Mouse (Mus musculus) forebrain, embryonic 14.5 days (tissue): Measurements from ENCODE around the gene Cyp2b23. TPM values are rescaled to one million over a fixed set of nuclear protein-coding genes. Genes with fewer than 3 reads are reported as not detected.
"Not testable (repeated sequence)": the region's sequence is repeated elsewhere in the genome, so short reads cannot be mapped to it uniquely, and the experiment has no call there.

Source experiments
- ATAC-seq: fragments of 200-750 bp; cut with Nextera tagmentation; 2 replicates; pipeline ENCODE4 v1.8.0; 2017; ENCODE audit warnings: mild to moderate bottlenecking, moderate library complexity
- DNase-seq: peaks from one replicate; pipeline ENCODE4 v3.0.0-alpha.2; 2015; ENCODE audit warnings: low spot score
- H3K27ac ChIP-seq: fragments of 300-500 bp; sonication (generic); 2 replicates; pipeline ENCODE4 v1.5.1; 2014; ENCODE audit warnings: low read depth, mild to moderate bottlenecking, control low read depth, low read length, moderate library complexity
- H3K27me3 ChIP-seq: fragments of 300-500 bp; sonication (generic); replicated peaks from 2 replicates; pipeline ENCODE4 v1.6.1; 2014; ENCODE audit warnings: low read length, control low read depth, mixed read lengths; ENCODE audit not compliant: control insufficient read depth, insufficient read depth
- H3K36me3 ChIP-seq: fragments of 300-500 bp; sonication (generic); 2 replicates; pipeline ENCODE4 v1.6.1; 2014; ENCODE audit warnings: low read length, control low read depth; ENCODE audit not compliant: control insufficient read depth, insufficient read depth
- H3K4me1 ChIP-seq: fragments of 300-500 bp; sonication (generic); 2 replicates; pipeline ENCODE4 v1.6.1; 2014; ENCODE audit warnings: antibody characterized with exemption, low read length, control low read depth; ENCODE audit not compliant: control insufficient read depth, insufficient read depth
- H3K4me2 ChIP-seq: fragments of 300-500 bp; sonication (generic); 2 replicates; pipeline ENCODE4 v1.6.1; 2014; ENCODE audit warnings: mild to moderate bottlenecking, control low read depth, low read length
- H3K4me3 ChIP-seq: fragments of 300-500 bp; sonication (generic); 2 replicates; pipeline ENCODE4 v1.5.1; 2014; ENCODE audit warnings: low read depth, low read length, control low read depth
- H3K9ac ChIP-seq: fragments of 300-500 bp; sonication (generic); 2 replicates; pipeline ENCODE4 v1.6.1; 2014; ENCODE audit warnings: mild to moderate bottlenecking, low read length, control low read depth, moderate library complexity
- H3K9me3 ChIP-seq: fragments of 300-500 bp; sonication (generic); replicated peaks from 2 replicates; pipeline ENCODE4 v1.6.1; 2016; ENCODE audit warnings: low read length, control low read depth, mixed read lengths; ENCODE audit not compliant: control insufficient read depth
- WGBS: fragments of 180-500 bp; shearing (Covaris S2); extraction: QIAGEN DNeasy Blood & Tissue Kit; methylation state at CpG from one replicate; pipeline ENCODE4 v1.1.7; 2014; 5-methylcytosine and 5-hydroxymethylcytosine counted together
- polyA plus RNA-seq: library from polyadenylated mRNA; unstranded; fragments of >200 nt; fragmentation: Nextera tagmentation; extraction: Ambion mirVana; gene quantifications from 2 replicates; pipeline ENCODE4 v1.2.1, GENCODE M21; 2014

Gene Cyp2b23
- polyA plus RNA-seq, result not detected in 2 replicates

DNA sequence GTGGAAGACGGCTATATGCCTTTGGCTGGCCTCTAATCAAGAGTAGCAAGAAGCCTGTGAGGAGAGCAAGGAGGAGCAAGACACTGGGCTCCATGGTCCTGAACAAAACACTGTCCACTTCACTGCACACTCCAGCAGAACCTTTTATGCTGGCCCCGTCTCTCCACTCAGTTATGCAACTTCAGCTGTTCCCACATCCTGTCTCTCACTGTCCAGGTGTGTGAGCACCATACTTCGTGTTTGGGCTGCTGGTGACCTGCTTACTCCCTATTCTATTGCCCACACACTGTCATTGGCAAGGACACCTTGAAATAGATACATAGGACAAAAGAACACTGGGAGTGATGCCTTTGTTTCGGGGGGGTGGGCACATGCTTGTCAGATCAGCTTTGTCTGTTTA is at the start of gene Cyp2b23:
TSS of gene Cyp2b23 (minus strand) at position 101 of the 400 bp plus-strand sequence.
- no peak within 1 kb of the TSS for H3K9ac ChIP-seq
- H3K4me1 ChIP-seq, result no peaks in the 10 kb centered on the region
- no peak within 1 kb of the TSS for H3K27ac ChIP-seq
- DNase-seq, result no peak
- H3K4me3 ChIP-seq, result no peak within 1 kb of the TSS
- no peak for ATAC-seq
- H3K36me3 ChIP-seq, result no peaks in the 10 kb centered on the region
- no peaks in the 10 kb centered on the region for H3K27me3 ChIP-seq
- WGBS, result 86% methylated on average over 4 of the region's 4 CpGs
- no peaks in the 10 kb centered on the region for H3K9me3 ChIP-seq
- no peak within 1 kb of the TSS for H3K4me2 ChIP-seq

DNA sequence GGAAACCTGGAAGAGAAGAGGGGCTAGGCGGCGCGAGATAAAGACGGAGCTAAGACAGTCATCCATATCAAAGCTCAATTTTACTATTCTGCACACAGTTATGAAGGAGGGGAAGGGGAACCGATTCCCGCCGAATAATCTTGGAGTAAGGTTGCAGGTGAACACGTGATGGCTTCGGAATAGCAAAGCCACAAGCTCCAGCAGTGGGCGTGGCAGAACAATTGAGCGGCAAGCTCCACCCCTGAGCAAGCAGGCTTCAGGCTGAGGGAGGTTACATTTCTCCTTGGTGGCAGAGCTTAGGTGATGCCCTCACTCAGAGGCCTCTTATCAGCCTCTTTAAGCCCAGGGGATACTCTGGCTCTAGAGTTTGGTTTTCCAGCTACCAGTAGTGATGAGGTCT is 24.8 kb upstream of the Cyp2b23 start:
- Histone ChIP-seq H3K27me3 (no peaks in the 10 kb centered on the region), H3K27ac (no peak overlapping the region), H3K4me1 (no peaks in the 10 kb centered on the region), H3K4me3 (no peak overlapping the region), H3K4me2 (no peak overlapping the region), H3K9me3 (no peaks in the 10 kb centered on the region), H3K36me3 (no peaks in the 10 kb centered on the region), H3K9ac (no peak overlapping the region)
- WGBS, result 87% methylated on average over 11 of the region's 11 CpGs
- no peak for DNase-seq
- no peak for ATAC-seq

DNA sequence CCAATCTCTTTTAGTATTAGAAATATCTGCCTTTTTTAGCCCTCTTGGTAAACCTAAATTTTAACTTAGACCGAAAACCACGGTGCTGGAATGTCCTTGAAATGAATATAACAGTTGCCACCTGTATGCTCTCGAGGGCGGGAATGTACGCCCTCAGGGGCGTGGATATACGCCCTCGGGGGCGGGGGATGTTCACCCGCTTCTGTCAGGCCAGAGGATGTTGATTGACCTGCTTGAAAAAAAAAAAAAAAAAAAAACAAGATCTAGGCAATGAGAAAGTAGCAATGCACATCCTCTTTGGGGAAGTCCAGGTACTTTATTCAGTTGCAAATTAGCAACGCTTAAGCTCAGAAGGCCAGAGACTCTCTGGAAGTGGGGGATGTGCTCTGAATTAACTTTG is 20.8 kb upstream of the Cyp2b23 start:
- Histone ChIP-seq H3K9me3 (no peaks in the 10 kb centered on the region), H3K27me3 (no peaks in the 10 kb centered on the region), H3K9ac (no peak overlapping the region), H3K4me3 (no peak overlapping the region), H3K4me1 (no peaks in the 10 kb centered on the region), H3K36me3 (no peaks in the 10 kb centered on the region), H3K27ac (no peak overlapping the region), H3K4me2 (no peak overlapping the region)
- DNase-seq (no peak), ATAC-seq (no peak)
- WGBS, result 33% methylated on average over 11 of the region's 11 CpGs

DNA sequence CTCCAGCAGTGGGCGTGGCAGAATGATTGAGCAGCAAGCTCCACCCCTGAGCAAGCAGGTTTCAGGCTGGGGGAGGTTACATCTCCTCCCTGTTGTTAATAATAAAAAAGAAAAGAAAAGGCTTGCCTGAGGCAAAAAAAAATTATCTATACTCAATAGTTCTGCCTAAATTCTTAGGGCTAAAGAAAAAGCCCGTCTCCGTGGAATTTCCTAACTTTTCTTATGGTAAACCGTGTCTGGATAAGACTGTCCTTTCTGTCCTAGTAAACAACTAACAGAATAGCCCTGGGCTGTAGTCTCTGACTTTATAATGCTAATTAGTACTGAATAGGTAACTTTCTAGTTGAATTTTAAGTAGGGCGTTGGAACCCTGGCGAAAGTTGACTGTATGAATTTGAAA is 20.0 kb upstream of the Cyp2b23 start:
- not testable (repeated sequence) for H3K36me3 ChIP-seq, H3K9ac ChIP-seq, ATAC-seq, H3K4me2 ChIP-seq, H3K27me3 ChIP-seq, H3K4me3 ChIP-seq, H3K9me3 ChIP-seq, H3K4me1 ChIP-seq, H3K27ac ChIP-seq, DNase-seq
- WGBS, result 22% methylated on average over 6 of the region's 6 CpGs

DNA sequence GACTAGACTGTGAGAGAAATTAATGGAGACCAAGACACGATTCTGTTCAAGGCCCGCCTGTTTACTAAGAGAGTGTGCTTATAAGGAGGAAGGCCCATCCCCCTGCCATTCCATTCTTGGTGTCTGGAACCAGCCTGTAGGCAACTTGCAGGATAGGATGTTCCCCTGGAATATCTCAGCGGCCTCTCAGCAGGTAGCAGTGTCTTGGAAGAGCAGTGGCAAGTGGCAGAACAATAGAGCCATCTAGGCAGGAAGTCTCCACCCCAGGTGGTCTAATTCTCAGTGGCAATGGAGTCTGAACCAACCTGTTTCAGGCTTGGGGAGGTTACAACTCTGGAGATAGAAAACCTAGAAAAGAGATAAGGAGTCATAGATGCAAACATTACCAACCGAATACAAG is 13.9 kb upstream of the Cyp2b23 start:
- Histone ChIP-seq H3K9ac (no peak overlapping the region), H3K4me3 (no peak overlapping the region), H3K4me2 (no peak overlapping the region), H3K36me3 (no peaks in the 10 kb centered on the region), H3K9me3 (no peaks in the 10 kb centered on the region), H3K27ac (no peak overlapping the region), H3K27me3 (no peaks in the 10 kb centered on the region), H3K4me1 (no peaks in the 10 kb centered on the region)
- whole genome bisulfite sequencing, result 68% methylated on average over 4 of the region's 4 CpGs
- no peak for ATAC-seq
- DNase-seq, result no peak

DNA sequence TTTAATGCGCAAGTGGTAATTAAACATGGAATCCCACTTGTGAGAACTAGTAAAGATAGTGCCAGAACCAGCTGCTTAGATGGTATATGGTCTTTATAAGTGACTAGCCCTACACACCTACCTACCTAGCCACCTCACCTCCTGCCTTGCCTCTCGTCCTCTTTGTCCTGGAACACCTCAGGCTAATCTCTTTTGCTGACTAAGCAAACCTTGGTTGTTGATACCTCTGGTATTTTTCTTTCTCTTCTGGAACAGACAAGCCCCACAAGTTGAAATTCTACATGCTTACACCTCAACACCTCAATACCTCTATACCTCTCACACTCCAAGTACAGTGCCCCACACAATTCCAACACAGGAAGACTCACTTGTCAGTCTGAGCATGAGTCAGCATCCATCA is 524 bp downstream of the Cyp2b23 start:
- Histone ChIP-seq H3K9ac (no peak overlapping the region), H3K27me3 (no peaks in the 10 kb centered on the region), H3K36me3 (no peaks in the 10 kb centered on the region), H3K9me3 (no peaks in the 10 kb centered on the region), H3K4me2 (no peak overlapping the region), H3K27ac (no peak overlapping the region), H3K4me1 (no peaks in the 10 kb centered on the region), H3K4me3 (no peak overlapping the region)
- WGBS, result 69% methylated on average over 2 of the region's 2 CpGs
- no peak for ATAC-seq
- DNase-seq, result no peak

DNA sequence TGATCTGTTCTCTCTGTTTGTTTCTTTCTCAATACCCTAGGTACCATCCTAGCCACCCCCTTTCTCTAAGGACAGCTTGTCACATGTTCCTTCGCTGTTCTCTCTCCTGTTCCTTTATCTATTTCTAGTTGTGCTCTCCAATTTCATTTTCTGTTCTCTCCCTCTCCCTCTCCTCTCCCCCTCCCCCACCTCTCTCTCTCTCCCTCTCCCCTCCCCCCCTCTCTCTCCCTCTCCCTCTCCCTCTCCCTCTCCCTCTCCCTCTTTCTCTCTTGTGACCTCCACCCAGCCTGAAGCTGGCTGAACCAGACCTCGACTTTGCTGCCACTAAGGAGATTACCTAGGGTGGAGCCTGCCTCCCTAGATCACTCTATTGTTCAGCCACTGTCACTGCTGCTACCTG is 18.8 kb downstream of the Cyp2b23 start:
- not testable (repeated sequence) for H3K27ac ChIP-seq, H3K36me3 ChIP-seq, H3K4me3 ChIP-seq, ATAC-seq, H3K9ac ChIP-seq, H3K9me3 ChIP-seq, H3K27me3 ChIP-seq, H3K4me1 ChIP-seq, H3K4me2 ChIP-seq, DNase-seq
- 23% methylated on average over 2 of the region's 2 CpGs for WGBS

DNA sequence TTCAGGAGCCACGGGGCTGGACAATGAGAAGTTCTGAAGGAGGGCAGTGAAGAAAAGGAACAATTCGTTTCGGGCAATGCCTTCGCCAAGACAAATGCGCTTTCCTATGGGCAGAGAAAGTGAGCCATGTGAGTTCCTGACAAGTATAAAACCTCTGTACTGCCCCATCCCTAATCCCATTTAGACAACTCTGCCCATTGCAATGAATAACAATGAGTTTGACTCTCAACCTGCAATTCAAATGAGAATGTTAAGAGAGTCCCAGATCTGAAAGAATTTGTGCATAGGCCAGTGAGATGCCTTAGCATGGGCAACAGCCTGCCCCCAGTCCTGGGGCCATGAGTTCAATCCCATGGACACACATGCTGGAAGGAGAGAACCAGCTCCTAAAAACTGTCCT is 20.2 kb downstream of the Cyp2b23 start:
- Histone ChIP-seq H3K27me3 (no peaks in the 10 kb centered on the region), H3K9me3 (no peaks in the 10 kb centered on the region), H3K27ac (no peak overlapping the region), H3K4me1 (no peaks in the 10 kb centered on the region), H3K4me2 (no peak overlapping the region), H3K9ac (no peak overlapping the region), H3K4me3 (no peak overlapping the region), H3K36me3 (no peaks in the 10 kb centered on the region)
- 81% methylated on average over 5 of the region's 5 CpGs for WGBS
- ATAC-seq (no peak), DNase-seq (no peak)

DNA sequence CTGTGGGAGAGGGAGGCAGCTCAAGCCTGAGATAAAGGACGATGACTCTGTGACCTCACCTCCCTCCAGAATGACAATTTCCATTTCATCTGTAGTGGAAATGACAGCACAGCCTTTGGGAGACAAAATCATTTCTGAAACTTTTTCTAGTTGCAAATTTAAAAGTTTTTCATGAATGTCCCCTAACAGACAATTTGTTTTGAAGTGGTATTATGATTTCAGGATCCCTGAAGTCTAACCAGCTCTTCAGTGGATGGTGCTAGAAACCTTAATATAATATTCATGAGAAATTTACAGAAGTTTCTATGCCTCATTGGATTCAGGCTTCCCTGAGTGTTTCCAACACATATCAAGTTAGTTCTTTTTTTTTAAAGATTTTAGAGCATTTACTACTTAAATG is 67.9 kb downstream of the Cyp2b23 start, which contains the start of gene Vmn1r185:
TSS of gene Vmn1r185 (minus strand) at position 101 of the 400 bp plus-strand sequence.
- ATAC-seq, H3K4me3 ChIP-seq, H3K4me2 ChIP-seq, H3K4me1 ChIP-seq, H3K9ac ChIP-seq, H3K27me3 ChIP-seq, H3K36me3 ChIP-seq, H3K9me3 ChIP-seq, H3K27ac ChIP-seq, DNase-seq: not testable (repeated sequence)
- 90% methylated on average over 1 of the region's 1 CpGs for WGBS
